8 mouse cellular contexts compared by ENCODE assay signal in genomic region chr4:142071243-142071991, GRCm38 (mm10). TPM values are rescaled to one million over a fixed set of nuclear protein-coding genes. Genes with fewer than 3 reads are reported as not detected.
DNase-seq lines count a peak whose midpoint lies in the region; ATAC-seq lines count a peak whose summit lies in the region.
"Had no signal": no experiment of that assay in that cellular context is flagged by ENCODE, and none has a peak within 500 bp of the region (broad histone marks: within the 10 kb centered on the region; RNA-seq: fewer than 3 reads in every experiment).

No protein-coding gene starts in this region.

- ATAC-seq in stomach, embryonic 15.5 days (ENCODE audit: insufficient read depth, low FRiP score, low read depth): peak; percentile 40; the same call in 1 of the 2 replicates

- no peaks in the 10 kb centered on the region for H3K9me3 ChIP-seq in stomach, embryonic 15.5 days

- H3K36me3 ChIP-seq in stomach, embryonic 15.5 days: no peaks in the 10 kb centered on the region

- no peak overlapping the region for H3K9ac ChIP-seq in stomach, embryonic 15.5 days

- peak overlapping the region; percentile 85 for H3K27ac ChIP-seq in stomach, embryonic 15.5 days

- intact Hi-C loops in left cerebral cortex, postnatal 4 days (cut with DNase I): no loop called here
- intact Hi-C loops in left cerebral cortex, postnatal 25 days (cut with DNase I): no loop called here

- no peaks in the 10 kb centered on the region for H3K27me3 ChIP-seq in stomach, embryonic 15.5 days (replicated peaks)

- no peak overlapping the region for H3K4me3 ChIP-seq in stomach, embryonic 15.5 days (replicated peaks)

- DNase-seq in left cerebral cortex, postnatal 4 days: peak; percentile 79
- DNase-seq in left cerebral cortex, postnatal 25 days (ENCODE audit: low spot score in 2 of 2): no peak
- peak; percentile 85 for DNase-seq in cerebellum, adult 9-11 months
- DNase-seq in hindlimb bud, embryonic 11.5 days (ENCODE audit: extremely low spot score, low read depth, low spot score): peak; percentile 52
- DNase-seq in right cerebral cortex, postnatal 10 days (ENCODE audit: low spot score in 2 of 2): no peak
- DNase-seq in thymus, postnatal 36 days: no peak
- DNase-seq: lung, adult 2 months had no signal

- peaks cover 40% of the 10 kb centered on the region for H3K4me1 ChIP-seq in stomach, embryonic 15.5 days

- WGBS in stomach, embryonic 15.5 days: 18% methylated on average over 18 of the region's 18 CpGs

- H3K4me2 ChIP-seq in stomach, embryonic 15.5 days: peak overlapping the region; percentile 0

RNA-seq across cellular contexts. Expression of gene Tmem51, which starts 12.7 kb away (rescaled TPM):
- 1 to 10 TPM; 5.2 to 5.5 TPM for total RNA-seq in left cerebral cortex, postnatal 4 days (2021)
- 1 to 10 TPM; 3.9 to 4.6 TPM for total RNA-seq in left cerebral cortex, postnatal 25 days (2021)
- 62.4 and 64.8 TPM in 2 replicates for polyA plus RNA-seq in stomach, embryonic 15.5 days (2015; fragmentation: Nextera tagmentation; extraction: Ambion mirVana)

RNA-seq across cellular contexts. Expression of gene Fhad1, which starts 56.5 kb away (rescaled TPM):
- total RNA-seq in left cerebral cortex, postnatal 4 days (2021): 1 to 10 TPM in 1 of 2 experiments, under 1 TPM in 1; 0.90 to 1.1 TPM
- total RNA-seq in left cerebral cortex, postnatal 25 days (2021): 1 to 10 TPM; 4.6 to 5.1 TPM
- 2.0 and 2.7 TPM in 2 replicates for polyA plus RNA-seq in stomach, embryonic 15.5 days (2015; fragmentation: Nextera tagmentation; extraction: Ambion mirVana)

Comparison
In these comparisons a context has a peak if more than half of its experiments do, and no peak if none do; other contexts are left out.
1. DNase-seq: peak in left cerebral cortex, postnatal 4 days (single experiment), cerebellum, adult 9-11 months (single experiment) and hindlimb bud, embryonic 11.5 days (single experiment); none in left cerebral cortex, postnatal 25 days (0 of 2), right cerebral cortex, postnatal 10 days (0 of 2) and thymus, postnatal 36 days (0 of 2).